Mouse (Mus musculus) limb, embryonic 14.5 days (tissue): Measurements from ENCODE around the gene Fgfr3. TPM values are rescaled to one million over a fixed set of nuclear protein-coding genes. Genes with fewer than 3 reads are reported as not detected.

Experiments
- ATAC-seq: fragments of 200-750 bp; cut with Nextera tagmentation; 2 replicates; pipeline ENCODE4 v1.8.0; 2017; ENCODE audit warnings: low read depth, moderate number of reproducible peaks, moderate TSS enrichment; ENCODE audit not compliant: low FRiP score
- DNase-seq: peaks from one replicate; pipeline ENCODE4 v3.0.0-alpha.2; 2015; ENCODE audit warnings: low spot score
- H3K27ac ChIP-seq: fragments of 300-500 bp; sonication (generic); replicated peaks from 2 replicates; pipeline ENCODE4 v1.5.1; 2014; ENCODE audit warnings: low read depth, mild to moderate bottlenecking, low read length, moderate library complexity, mixed read lengths
- H3K27me3 ChIP-seq: fragments of 300-500 bp; sonication (generic); 2 replicates; pipeline ENCODE4 v1.6.1; 2014; ENCODE audit warnings: low read length, mixed read lengths; ENCODE audit not compliant: control insufficient read depth, insufficient read depth
- H3K36me3 ChIP-seq: fragments of 300-500 bp; sonication (generic); 2 replicates; pipeline ENCODE4 v1.6.1; 2014; ENCODE audit warnings: mild to moderate bottlenecking, low read length, moderate library complexity, mixed read lengths; ENCODE audit not compliant: control insufficient read depth, insufficient read depth
- H3K4me1 ChIP-seq: fragments of 300-500 bp; sonication (generic); 2 replicates; pipeline ENCODE4 v1.6.1; 2014; ENCODE audit warnings: antibody characterized with exemption, low read length, mixed read lengths; ENCODE audit not compliant: control insufficient read depth, insufficient read depth
- H3K4me2 ChIP-seq: fragments of 300-500 bp; sonication (generic); replicated peaks from 2 replicates; pipeline ENCODE4 v1.6.1; 2014; ENCODE audit warnings: low read depth, mild to moderate bottlenecking, low read length, moderate library complexity; ENCODE audit not compliant: severe bottlenecking
- H3K4me3 ChIP-seq: fragments of 300-500 bp; sonication (generic); replicated peaks from 2 replicates; pipeline ENCODE4 v1.5.1; 2014; ENCODE audit warnings: low read length
- H3K9ac ChIP-seq: fragments of 300-500 bp; sonication (generic); 2 replicates; pipeline ENCODE4 v1.6.1; 2014; ENCODE audit warnings: mild to moderate bottlenecking, low read depth, low read length, moderate library complexity; ENCODE audit not compliant: severe bottlenecking
- H3K9me3 ChIP-seq: fragments of 300-500 bp; sonication (generic); 2 replicates; pipeline ENCODE4 v1.6.1; 2016; ENCODE audit warnings: low read length; ENCODE audit not compliant: control insufficient read depth
- POLR2A ChIP-seq: fragments of 200-500 bp; IDR thresholded peaks from 2 replicates; pipeline ENCODE4 v1.8.0; 2012; ENCODE audit warnings: inconsistent platforms, mild to moderate bottlenecking, moderate library complexity, borderline replicate concordance; ENCODE audit not compliant: insufficient read depth, insufficient read length; ENCODE audit errors: extremely low read depth
- whole genome bisulfite sequencing: fragments of 180-500 bp; shearing (Covaris S2); extraction: QIAGEN DNeasy Blood & Tissue Kit; methylation state at CpG from one replicate; pipeline ENCODE4 v1.1.7; 2014; 5-methylcytosine and 5-hydroxymethylcytosine counted together
- polyA plus RNA-seq, 2 experiments: library from polyadenylated mRNA; depleted of rRNA in 1 of 2; stranded (reverse) in 1 of 2; unstranded in 1 of 2; fragments of >200 nt; fragmentation: Nextera tagmentation in 1 of 2; extraction: Ambion mirVana in 1 of 2; gene quantifications; 2 replicates each; pipeline versions ENCODE4 v1.2.1 to v1.2.3; 2012 to 2014

Gene Fgfr3
- polyA plus RNA-seq, 2 experiments = 27.5 to 143 TPM

- Histone ChIP-seq H3K27me3 (no peaks in the 10 kb centered on the region), H3K4me1 (no peaks in the 10 kb centered on the region), H3K4me2 (no peak overlapping the region), H3K36me3 (peaks cover 52% of the 10 kb centered on the region), H3K9me3 (no peaks in the 10 kb centered on the region), H3K4me3 (no peak overlapping the region), H3K27ac (no peak overlapping the region), H3K9ac (no peak overlapping the region)
- ATAC-seq (no peak), DNase-seq (no peak)
- no peak for TF ChIP-seq POLR2A
- WGBS = 89% methylated on average over 16 of the region's 16 CpGs
Measured at GRCm38 (mm10) chr5:33735412-33736092, 14.1 kb downstream of the Fgfr3 start.

- no peak overlapping the region for H3K4me2 ChIP-seq
- H3K9ac ChIP-seq = no peak overlapping the region
- H3K4me3 ChIP-seq = no peak overlapping the region
- no peaks in the 10 kb centered on the region for H3K27me3 ChIP-seq
- H3K4me1 ChIP-seq = no peaks in the 10 kb centered on the region
- DNase-seq (no peak), ATAC-seq (no peak)
- peaks cover 53% of the 10 kb centered on the region for H3K36me3 ChIP-seq
- 60% methylated on average over 9 of the region's 9 CpGs for WGBS
- no peak for TF ChIP-seq POLR2A
- H3K9me3 ChIP-seq = no peaks in the 10 kb centered on the region
- no peak overlapping the region for H3K27ac ChIP-seq
Measured at GRCm38 (mm10) chr5:33736230-33736629, 14.8 kb downstream of the Fgfr3 start.

- Histone ChIP-seq H3K9ac (no peak overlapping the region), H3K9me3 (no peaks in the 10 kb centered on the region), H3K27me3 (no peaks in the 10 kb centered on the region), H3K4me3 (no peak overlapping the region), H3K27ac (no peak overlapping the region), H3K4me2 (no peak overlapping the region), H3K4me1 (no peaks in the 10 kb centered on the region), H3K36me3 (peaks cover 54% of the 10 kb centered on the region)
- no peak for TF ChIP-seq POLR2A
- 0 out of 2 replicates have a peak, but pooled peaks have one; percentile 14 for ATAC-seq
- WGBS = 22% methylated on average over 7 of the region's 7 CpGs
- DNase-seq = peak; percentile 78
Measured at GRCm38 (mm10) chr5:33737903-33738321, 16.4 kb downstream of the Fgfr3 start.

- DNase-seq (no peak), ATAC-seq (no peak)
- no peak overlapping the region for H3K4me3 ChIP-seq
- H3K36me3 ChIP-seq = peaks cover 54% of the 10 kb centered on the region
- H3K4me2 ChIP-seq = no peak overlapping the region
- H3K9me3 ChIP-seq = no peaks in the 10 kb centered on the region
- no peak overlapping the region for H3K27ac ChIP-seq
- no peak for TF ChIP-seq POLR2A
- H3K9ac ChIP-seq = no peak overlapping the region
- H3K27me3 ChIP-seq = no peaks in the 10 kb centered on the region
- no peaks in the 10 kb centered on the region for H3K4me1 ChIP-seq
Measured at GRCm38 (mm10) chr5:33738341-33738740, 16.9 kb downstream of the Fgfr3 start.

GRCm38 (mm10) chr5:33740548-33740947, 19.1 kb downstream of the Fgfr3 start:
- H3K36me3 ChIP-seq = peaks cover 54% of the 10 kb centered on the region
- WGBS = 82% methylated on average over 4 of the region's 4 CpGs
- no peaks in the 10 kb centered on the region for H3K27me3 ChIP-seq
- no peak for DNase-seq
- no peak overlapping the region for H3K4me2 ChIP-seq
- H3K4me3 ChIP-seq = no peak overlapping the region
- no peaks in the 10 kb centered on the region for H3K4me1 ChIP-seq
- H3K9me3 ChIP-seq = no peaks in the 10 kb centered on the region
- no peak for ATAC-seq
- TF ChIP-seq POLR2A = no peak
- no peak overlapping the region for H3K27ac ChIP-seq
- H3K9ac ChIP-seq = no peak overlapping the region

- Histone ChIP-seq H3K4me2 (no peak overlapping the region), H3K4me3 (no peak overlapping the region), H3K27ac (no peak overlapping the region), H3K9me3 (no peaks in the 10 kb centered on the region), H3K9ac (no peak overlapping the region), H3K4me1 (no peaks in the 10 kb centered on the region), H3K36me3 (peaks cover 79% of the 10 kb centered on the region), H3K27me3 (no peaks in the 10 kb centered on the region)
- WGBS = 93% methylated on average over 8 of the region's 8 CpGs
- ATAC-seq = no peak
- DNase-seq = no peak
- TF ChIP-seq POLR2A = no peak
Measured at GRCm38 (mm10) chr5:33743481-33743880, 22.0 kb downstream of the Fgfr3 start.
